Mouse (Mus musculus) myocyte (in vitro differentiated cells): ENCODE measurements at regions not wholly inside any gene's neighbourhood (a gene's known extent, or its start where the extent isn't known, plus 50 kb on each side); places are given as distances from the start of the nearest gene placed in this dataset.

ENCODE experiments used
- H3K27me3 ChIP-seq: one replicate; pipeline ENCODE4 v1.6.1; 2011; ENCODE audit not compliant: control insufficient read depth, insufficient read depth, insufficient read length
- H3K36me3 ChIP-seq: one replicate; pipeline ENCODE4 v1.6.1; 2011; ENCODE audit not compliant: control insufficient read depth, insufficient read depth
- H3K4me2 ChIP-seq: one replicate; pipeline ENCODE4 v1.6.1; 2011; ENCODE audit warnings: low read depth, control low read depth
- H3K4me3 ChIP-seq: one replicate; pipeline ENCODE4 v1.5.1; 2011; ENCODE audit warnings: mild to moderate bottlenecking, control low read depth, moderate library complexity
- H3K79me2 ChIP-seq: one replicate; pipeline ENCODE4 v1.6.1; 2011; ENCODE audit not compliant: control insufficient read depth, insufficient read depth
- H3ac ChIP-seq: one replicate; pipeline ENCODE4 v1.6.1; 2011; ENCODE audit not compliant: control insufficient read depth, insufficient read length
- CEBPB ChIP-seq: IDR thresholded peaks from 2 replicates; pipeline ENCODE4 v1.6.1; 2011; ENCODE audit warnings: mild to moderate bottlenecking, moderate library complexity; ENCODE audit not compliant: poor library complexity, insufficient read depth, severe bottlenecking
- E2F4 ChIP-seq: IDR thresholded peaks from one replicate; pipeline ENCODE4 v1.6.1; 2011; ENCODE audit warnings: mild to moderate bottlenecking, control low read depth, moderate library complexity; ENCODE audit not compliant: insufficient read depth
- MAX ChIP-seq: IDR thresholded peaks from one replicate; pipeline ENCODE4 v1.6.1; 2011; ENCODE audit warnings: low read depth, mild to moderate bottlenecking, control low read depth
- MYOD1 ChIP-seq, 3 experiments: IDR thresholded peaks; one replicate each; pipeline ENCODE4 v1.6.1; 2011; ENCODE audit warnings: control low read depth in 2 of 3, low read depth in 2 of 3, mild to moderate bottlenecking in 2 of 3, moderate library complexity in 1 of 3; ENCODE audit not compliant: insufficient read length in 2 of 3, control insufficient read depth in 1 of 3
- MYOG ChIP-seq, 3 experiments: IDR thresholded peaks; one replicate each; pipeline ENCODE4 v1.6.1; 2011; ENCODE audit warnings: control low read depth in 2 of 3, low read depth in 2 of 3, mild to moderate bottlenecking in 2 of 3; ENCODE audit not compliant: insufficient read length in 2 of 3, control insufficient read depth in 1 of 3, insufficient read depth in 1 of 3
- POLR2A ChIP-seq: IDR thresholded peaks from one replicate; pipeline ENCODE4 v1.6.1; 2011; ENCODE audit warnings: low read depth, mild to moderate bottlenecking, control low read depth, moderate library complexity; ENCODE audit not compliant: insufficient read length
- POLR2AphosphoS2 ChIP-seq: IDR thresholded peaks from one replicate; pipeline ENCODE4 v1.6.1; 2011; ENCODE audit warnings: low read depth, control low read depth; ENCODE audit not compliant: insufficient read length
- REST ChIP-seq: IDR thresholded peaks from one replicate; pipeline ENCODE4 v1.6.1; 2011; ENCODE audit warnings: mild to moderate bottlenecking, control low read depth, moderate library complexity; ENCODE audit not compliant: insufficient read depth, insufficient read length
- SRF ChIP-seq: IDR thresholded peaks from one replicate; pipeline ENCODE4 v1.6.1; 2011; ENCODE audit warnings: low read depth; ENCODE audit not compliant: control insufficient read depth, insufficient read length
- TCF12 ChIP-seq: IDR thresholded peaks from one replicate; pipeline ENCODE4 v1.6.1; 2011; ENCODE audit warnings: mild to moderate bottlenecking, control low read depth; ENCODE audit not compliant: poor library complexity, insufficient read depth, severe bottlenecking
- TCF3 ChIP-seq: IDR thresholded peaks from one replicate; pipeline ENCODE4 v1.6.1; 2011; ENCODE audit warnings: low read depth, control low read depth; ENCODE audit not compliant: insufficient read length
- USF1 ChIP-seq: IDR thresholded peaks from one replicate; pipeline ENCODE4 v1.6.1; 2011; ENCODE audit warnings: low read depth, mild to moderate bottlenecking, control low read depth, moderate library complexity

- Histone ChIP-seq H3ac (no peak overlapping the region), H3K36me3 (no peaks in the 10 kb centered on the region), H3K79me2 (no peaks in the 10 kb centered on the region), H3K4me3 (no peak overlapping the region), H3K27me3 (peaks cover 64% of the 10 kb centered on the region), H3K4me2 (no peak overlapping the region)
- TF ChIP-seq TCF3 (no peak), MYOG (IDR thresholded peaks at IDR 0.05; ENCODE audit: control insufficient read depth in 1 of 3, insufficient read depth in 1 of 3, insufficient read length in 2 of 3, low read depth in 2 of 3) (no peak), MYOD1 (IDR thresholded peaks at IDR 0.05; ENCODE audit: control insufficient read depth in 1 of 3, insufficient read length in 2 of 3, low read depth in 2 of 3) (no peak), CEBPB (no peak), USF1 (no peak), SRF (no peak), POLR2A (no peak), E2F4 (no peak), MAX (no peak)
Measured at GRCm38 (mm10) chr4:148723208-148723607, 80.1 kb downstream of the Gm572 start.

GRCm38 (mm10) chr4:148723934-148724719 lies 80.1 kb upstream of the Casz1 start:
- H3ac ChIP-seq = no peak overlapping the region
- no peaks in the 10 kb centered on the region for H3K36me3 ChIP-seq
- no peak overlapping the region for H3K4me2 ChIP-seq
- TF ChIP-seq USF1 = no peak
- peaks cover 74% of the 10 kb centered on the region for H3K27me3 ChIP-seq
- no peak overlapping the region for H3K4me3 ChIP-seq
- H3K79me2 ChIP-seq = no peaks in the 10 kb centered on the region

DNA sequence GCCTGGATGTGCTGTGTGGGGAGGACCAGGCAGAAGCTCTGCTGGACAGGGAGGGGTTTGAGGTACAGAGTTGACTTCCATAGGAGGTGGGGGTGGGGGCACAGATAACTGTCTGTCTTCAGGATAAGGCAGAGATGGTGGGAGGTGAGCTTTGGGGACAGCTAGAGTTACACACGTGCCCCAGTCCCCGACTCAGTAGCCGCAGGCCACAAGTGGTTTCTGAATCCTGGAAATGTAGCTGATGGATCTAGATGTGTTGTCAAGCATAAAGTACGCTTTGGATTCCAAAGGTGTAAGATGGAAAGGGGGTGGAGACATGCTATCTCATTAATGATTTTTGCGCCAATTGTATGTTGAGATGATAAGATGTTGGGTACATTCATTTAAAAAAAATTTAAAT lies 75.4 kb upstream of the Casz1 start:
- TF ChIP-seq TCF12 = no peak
- no peak for TF ChIP-seq MYOD1 (IDR thresholded peaks at IDR 0.05; ENCODE audit: control insufficient read depth in 1 of 3, insufficient read length in 2 of 3, low read depth in 2 of 3)
- TF ChIP-seq MAX = no peak
- TF ChIP-seq USF1 = no peak
- TF ChIP-seq TCF3 = no peak
- no peak for TF ChIP-seq POLR2A
- TF ChIP-seq E2F4 = no peak

GRCm38 (mm10) chr4:148731586-148731985 lies 72.6 kb upstream of the Casz1 start:
- TF ChIP-seq MAX = no peak
- no peak for TF ChIP-seq SRF
- no peak for TF ChIP-seq E2F4
- no peak for TF ChIP-seq USF1
- no peak for TF ChIP-seq CEBPB
- no peak for TF ChIP-seq TCF12
- TF ChIP-seq TCF3 = no peak
- no peak for TF ChIP-seq POLR2AphosphoS2
- TF ChIP-seq MYOG (IDR thresholded peaks at IDR 0.05; ENCODE audit: control insufficient read depth in 1 of 3, insufficient read depth in 1 of 3, insufficient read length in 2 of 3, low read depth in 2 of 3) = no peak
- no peak for TF ChIP-seq POLR2A
- TF ChIP-seq MYOD1 (IDR thresholded peaks at IDR 0.05; ENCODE audit: control insufficient read depth in 1 of 3, insufficient read length in 2 of 3, low read depth in 2 of 3) = no peak
- H3K4me3 ChIP-seq = no peak overlapping the region

More for the DNA sequence above, 75.4 kb upstream of the Casz1 start:
- H3K79me2 ChIP-seq = no peaks in the 10 kb centered on the region
- no peaks in the 10 kb centered on the region for H3K36me3 ChIP-seq
- H3K4me3 ChIP-seq = no peak overlapping the region
- no peak overlapping the region for H3K4me2 ChIP-seq
- no peak overlapping the region for H3ac ChIP-seq
- H3K27me3 ChIP-seq = peaks cover 57% of the 10 kb centered on the region

DNA sequence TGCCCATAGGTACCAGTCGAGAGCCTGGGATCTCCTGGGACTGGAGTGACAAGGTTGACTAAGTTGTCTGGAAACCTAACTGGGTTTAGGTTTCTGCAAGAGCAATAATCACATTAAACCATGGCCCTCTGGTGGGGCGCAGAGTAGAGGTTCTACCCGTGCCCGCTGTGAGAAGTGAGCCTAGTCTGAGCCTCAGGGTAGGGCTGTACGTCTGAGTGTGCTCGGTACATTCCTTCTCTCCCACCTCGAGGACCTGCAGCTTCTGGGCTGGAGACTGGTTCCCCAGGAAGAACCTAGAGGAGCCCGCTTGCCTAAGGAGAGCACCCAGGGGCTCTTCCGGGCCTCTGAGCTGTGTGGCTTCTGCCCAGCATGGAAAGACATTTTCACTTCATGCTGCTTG lies 70.2 kb upstream of the Casz1 start:
- Histone ChIP-seq H3K36me3 (no peaks in the 10 kb centered on the region), H3K27me3 (peaks cover 65% of the 10 kb centered on the region), H3K4me3 (no peak overlapping the region), H3K4me2 (no peak overlapping the region), H3K79me2 (no peaks in the 10 kb centered on the region), H3ac (no peak overlapping the region)
- no peak for TF ChIP-seq USF1
- no peak for TF ChIP-seq E2F4
- TF ChIP-seq TCF12 = no peak
- TF ChIP-seq CEBPB = no peak
- no peak for TF ChIP-seq SRF
- no peak for TF ChIP-seq MYOG (IDR thresholded peaks at IDR 0.05; ENCODE audit: control insufficient read depth in 1 of 3, insufficient read depth in 1 of 3, insufficient read length in 2 of 3, low read depth in 2 of 3)
- no peak for TF ChIP-seq MYOD1 (IDR thresholded peaks at IDR 0.05; ENCODE audit: control insufficient read depth in 1 of 3, insufficient read length in 2 of 3, low read depth in 2 of 3)
- no peak for TF ChIP-seq MAX
- TF ChIP-seq REST = no peak
- TF ChIP-seq TCF3 = no peak

More at GRCm38 (mm10) chr4:148731586-148731985, 72.6 kb upstream of the Casz1 start:
- Histone ChIP-seq H3K36me3 (no peaks in the 10 kb centered on the region), H3ac (no peak overlapping the region), H3K79me2 (no peaks in the 10 kb centered on the region), H3K27me3 (peaks cover 59% of the 10 kb centered on the region), H3K4me2 (no peak overlapping the region)
